Mouse (Mus musculus): ENCODE data around the gene Olfr695.
"Not testable (repeated sequence)": the region's sequence is repeated elsewhere in the genome, so short reads cannot be mapped to it uniquely, and the experiment has no call there.

The Olfr695 gene

DNA sequence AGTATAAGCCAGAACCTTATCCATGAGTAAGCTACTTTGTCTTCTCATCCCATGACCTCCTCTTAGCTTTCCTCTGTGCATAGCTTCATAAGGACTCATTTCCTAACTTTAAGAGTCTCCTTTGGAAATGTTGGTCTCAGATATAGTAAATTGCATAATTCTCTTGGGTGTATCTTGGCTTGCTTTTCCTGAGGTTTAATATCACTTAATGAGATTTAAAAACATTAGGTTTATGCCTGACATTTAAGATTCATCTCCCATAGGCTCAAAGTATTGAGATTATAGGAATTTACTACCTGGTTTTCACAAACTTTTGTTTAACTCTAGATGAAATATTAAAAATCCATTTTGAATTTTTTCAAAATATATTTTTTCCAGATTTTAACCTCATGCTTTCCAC, at the start of gene Olfr695:
Gene Olfr695 (minus strand): TSS at position 101 of the 400 bp plus-strand sequence.
- no peak for DNase-seq (ENCODE audit: low spot score)

DNA sequence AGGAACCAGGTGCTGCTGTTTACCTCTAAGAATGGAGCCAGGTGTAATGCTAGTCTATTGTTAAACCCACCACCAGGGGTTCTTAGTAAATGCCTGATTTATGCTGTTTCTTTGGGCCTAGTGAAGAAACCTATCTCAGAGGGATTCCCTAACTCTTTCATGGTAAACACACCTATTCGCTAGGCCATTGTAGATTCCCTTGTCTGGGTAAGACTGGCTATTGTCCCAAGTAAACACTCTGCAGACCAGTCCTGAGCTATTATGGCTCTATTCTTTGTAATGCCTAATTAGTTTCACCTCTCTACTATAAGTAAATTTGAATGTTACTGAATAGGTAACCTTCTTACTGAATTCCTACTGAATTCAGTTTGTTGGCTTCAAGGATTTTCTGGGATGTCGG, 44.8 kb upstream of the Olfr695 start:
- not testable (repeated sequence) for DNase-seq (ENCODE audit: low spot score)

DNA sequence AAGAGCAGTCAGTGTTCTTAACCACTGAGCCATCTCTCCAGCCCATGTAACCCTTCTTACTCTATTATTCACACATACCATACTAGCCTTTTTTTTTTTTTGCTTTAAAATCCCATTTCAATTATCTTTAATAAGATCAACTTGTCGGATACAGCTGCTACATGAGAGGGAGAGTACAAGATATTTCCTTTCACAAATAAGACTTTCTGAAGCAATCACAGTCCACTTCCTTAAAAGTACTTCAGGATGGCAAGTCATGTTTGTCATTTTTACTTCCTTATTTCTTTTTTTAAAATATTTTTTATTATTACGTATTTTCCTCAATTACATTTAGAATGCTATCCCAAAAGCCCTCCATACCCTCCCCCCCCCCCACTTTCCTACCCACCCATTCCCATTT, 42.6 kb upstream of the Olfr695 start:
- no peak for DNase-seq (ENCODE audit: low spot score)

DNA sequence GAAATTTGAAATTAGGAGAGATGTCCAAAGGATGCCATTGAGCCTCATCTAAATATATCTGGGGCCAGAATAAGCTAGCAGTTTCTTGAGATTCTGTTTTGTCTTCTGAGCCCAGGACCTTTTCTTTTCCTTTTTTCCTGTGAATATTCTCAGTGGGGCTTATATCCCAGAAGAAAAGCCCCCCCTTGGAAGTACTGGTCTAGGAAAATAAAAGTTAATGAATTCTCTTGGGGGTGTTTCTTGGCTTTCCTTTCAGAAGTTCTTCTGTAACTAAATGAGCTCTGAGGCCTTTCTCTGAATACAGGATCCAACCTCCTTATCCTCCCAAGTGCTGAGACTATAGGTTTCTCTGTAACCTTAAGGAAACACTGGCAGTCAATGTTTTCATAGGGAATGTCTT, 39.1 kb upstream of the Olfr695 start, which contains the start of gene Olfr698:
Gene Olfr698 (minus strand): TSS at position 101 of the 400 bp plus-strand sequence.
- no peak for DNase-seq (ENCODE audit: low spot score)

DNA sequence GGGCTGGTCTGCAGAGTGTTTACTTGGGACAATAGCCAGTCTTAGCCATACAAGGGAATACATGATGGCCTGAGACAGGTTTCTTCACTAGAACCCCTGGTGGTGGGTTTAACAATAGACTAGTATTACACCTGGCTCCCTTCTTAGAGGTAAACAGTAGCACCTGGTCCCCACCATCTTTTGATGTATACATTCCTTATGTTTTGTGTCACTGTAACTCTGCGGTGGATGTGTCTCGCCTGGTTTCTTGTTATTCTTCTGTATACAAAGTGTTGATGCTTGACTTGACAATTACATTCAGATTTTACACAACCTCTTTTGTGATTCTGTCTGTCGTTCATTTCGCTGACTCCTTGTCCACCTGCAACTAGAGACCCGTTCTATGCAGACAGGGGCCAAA, 29.6 kb upstream of the Olfr695 start:
- no peak for DNase-seq (ENCODE audit: low spot score)

DNA sequence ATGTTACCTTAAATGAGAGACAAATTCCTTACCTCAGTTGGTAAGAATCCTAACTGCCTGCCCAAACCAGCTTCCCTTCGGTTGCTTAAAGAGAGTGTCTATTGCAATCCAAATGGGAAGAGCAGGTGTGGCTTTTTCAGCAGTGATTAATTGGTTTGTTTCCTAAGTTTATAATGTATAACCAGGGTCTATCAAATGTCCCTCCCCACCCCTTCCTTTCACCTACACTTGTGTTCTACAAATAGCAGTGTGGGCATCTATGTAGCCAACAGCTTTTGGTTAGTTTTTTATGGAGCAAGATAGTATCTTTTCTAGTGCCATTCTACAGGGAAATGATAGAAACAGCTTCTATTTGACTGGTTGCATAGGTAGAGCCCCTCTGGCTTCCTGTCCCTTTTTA, 26.1 kb upstream of the Olfr695 start, which contains the start of gene Olfr697:
Gene Olfr697 (minus strand): TSS at position 101 of the 400 bp plus-strand sequence.
- DNase-seq (ENCODE audit: low spot score), result no peak

DNA sequence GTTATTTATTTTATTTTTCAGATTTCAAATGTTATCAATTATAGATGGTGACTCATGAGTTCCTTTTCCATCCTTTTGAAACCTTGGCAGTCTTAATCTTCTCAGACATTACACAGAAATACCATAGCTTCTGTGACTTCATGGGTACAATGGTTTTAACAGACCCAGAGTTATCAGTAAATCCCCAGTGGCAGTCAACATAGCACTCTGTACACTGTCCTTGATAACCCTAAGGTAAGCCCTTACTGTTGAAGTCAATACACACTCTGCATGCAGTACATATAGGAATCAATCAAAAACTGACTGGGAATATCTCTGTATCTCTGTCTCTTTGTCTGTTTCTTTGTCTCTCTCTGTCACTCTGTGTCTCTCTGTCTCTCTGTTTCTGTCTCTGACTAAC, 20.8 kb upstream of the Olfr695 start:
- no peak for DNase-seq (ENCODE audit: low spot score)

DNA sequence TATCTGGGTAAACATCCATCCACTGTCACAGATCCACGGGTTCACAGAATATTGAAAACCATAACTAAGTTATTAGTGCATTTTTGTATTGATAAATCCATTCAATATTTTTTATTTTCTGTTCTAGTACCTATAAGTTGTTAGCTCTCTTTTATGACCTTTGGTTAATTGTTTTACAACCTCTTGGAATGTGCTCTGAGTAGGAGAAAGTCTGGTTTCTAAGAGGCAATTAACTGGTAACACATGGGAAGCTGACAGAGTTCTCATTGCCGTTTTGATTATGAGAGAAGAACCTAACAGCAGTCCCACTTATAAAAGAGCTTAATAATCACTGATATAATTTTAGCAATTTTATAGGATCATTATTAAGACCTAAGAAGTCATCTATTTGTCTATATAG, 17.5 kb upstream of the Olfr695 start:
- DNase-seq (ENCODE audit: low spot score), result no peak

DNA sequence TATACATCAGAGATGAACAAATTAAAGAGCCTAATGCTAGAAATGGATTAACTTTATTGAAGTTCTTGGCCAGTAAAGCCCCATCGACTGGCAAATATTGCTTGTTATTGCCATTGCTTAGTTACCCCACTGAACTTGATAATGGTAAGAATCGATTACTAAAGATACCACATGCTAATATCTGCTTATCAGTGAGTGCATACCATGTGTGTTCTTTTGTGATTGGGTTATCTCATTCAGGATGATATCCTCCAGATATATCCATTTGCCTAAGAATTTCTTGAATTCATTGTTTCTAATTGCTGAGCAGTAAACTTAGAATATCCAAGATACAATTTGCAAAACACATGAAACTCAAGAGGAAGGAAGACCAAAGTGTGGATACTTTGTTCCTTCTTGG, 9.5 kb upstream of the Olfr695 start:
- DNase-seq (ENCODE audit: low spot score), result not testable (repeated sequence)

DNA sequence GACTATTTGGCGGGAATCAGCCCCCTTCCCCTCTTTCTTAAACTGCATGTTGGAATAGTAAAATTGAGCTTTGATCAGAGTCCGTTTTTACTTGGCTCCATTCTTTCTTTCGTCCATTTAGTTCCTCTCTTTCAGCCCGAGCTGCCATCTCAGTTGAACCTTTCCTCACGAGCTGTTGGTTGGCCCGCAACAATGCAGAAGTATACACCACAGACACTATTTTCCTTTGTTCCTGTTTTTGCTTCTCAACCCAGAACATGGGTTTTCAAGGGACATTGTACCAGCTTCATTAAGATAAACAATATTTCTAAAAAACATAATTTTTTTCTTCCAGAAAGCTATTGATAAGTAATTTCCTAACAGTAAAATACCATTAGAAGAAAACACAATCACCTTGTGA, 4.7 kb downstream of the Olfr695 start:
- DNase-seq (ENCODE audit: low spot score), result no peak

DNA sequence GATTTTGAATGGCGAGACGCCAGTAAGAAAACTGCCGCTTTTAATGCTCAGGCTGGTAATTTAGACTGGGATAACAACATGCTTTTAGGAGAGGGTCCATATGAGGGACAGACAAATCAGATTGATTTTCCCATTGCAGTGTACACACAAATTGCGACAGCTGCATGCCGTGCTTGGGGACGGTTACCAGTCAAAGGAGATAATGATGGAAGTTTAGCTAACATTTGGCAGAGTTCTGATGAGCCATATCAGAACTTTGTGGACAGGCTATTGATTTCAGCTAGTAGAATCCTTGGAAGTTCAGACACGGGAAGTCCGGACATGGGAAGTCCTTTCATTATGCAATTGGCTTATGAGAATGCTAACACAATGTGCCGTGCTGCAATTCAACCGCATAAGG, 8.5 kb downstream of the Olfr695 start:
- DNase-seq (ENCODE audit: low spot score), result not testable (repeated sequence)

DNA sequence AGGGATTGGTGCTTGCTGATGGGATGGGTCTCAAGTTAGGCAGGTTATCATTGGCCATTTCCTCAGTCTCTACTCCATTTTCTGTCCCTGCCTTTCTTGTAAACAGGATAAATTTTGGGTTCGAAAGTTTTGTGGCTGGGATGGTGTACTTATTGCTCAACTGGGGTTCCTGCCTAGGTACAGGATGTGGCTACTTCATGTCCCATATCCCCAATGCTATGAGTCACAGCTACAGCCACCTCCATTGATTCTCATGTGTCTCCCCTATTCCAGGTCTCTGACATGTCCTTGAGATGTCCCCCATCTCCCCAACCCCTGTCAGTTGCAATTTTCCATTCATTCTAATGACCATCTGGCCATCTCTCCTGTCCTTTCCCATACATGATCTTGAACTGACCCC, 19.3 kb downstream of the Olfr695 start:
- DNase-seq (ENCODE audit: low spot score), result no peak

DNA sequence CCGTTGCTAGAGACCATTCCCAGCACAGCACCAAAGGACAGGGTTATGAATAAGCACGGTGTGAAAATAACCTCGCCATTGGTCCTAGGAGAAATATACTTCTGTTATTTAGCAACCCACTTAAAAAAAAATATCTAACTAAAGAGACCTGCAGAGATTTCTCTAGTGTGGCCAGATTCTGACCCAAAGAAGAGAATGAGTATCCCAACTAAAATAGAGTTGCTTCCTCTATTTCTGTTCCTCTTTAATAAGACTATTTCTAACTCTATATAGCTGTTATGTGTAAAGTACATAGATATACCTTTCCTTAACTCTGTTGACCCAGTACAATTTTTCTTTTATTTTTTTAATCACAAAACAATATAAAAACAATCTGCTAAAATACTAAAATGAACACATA, 23.2 kb downstream of the Olfr695 start:
- no peak for DNase-seq (ENCODE audit: low spot score)

DNA sequence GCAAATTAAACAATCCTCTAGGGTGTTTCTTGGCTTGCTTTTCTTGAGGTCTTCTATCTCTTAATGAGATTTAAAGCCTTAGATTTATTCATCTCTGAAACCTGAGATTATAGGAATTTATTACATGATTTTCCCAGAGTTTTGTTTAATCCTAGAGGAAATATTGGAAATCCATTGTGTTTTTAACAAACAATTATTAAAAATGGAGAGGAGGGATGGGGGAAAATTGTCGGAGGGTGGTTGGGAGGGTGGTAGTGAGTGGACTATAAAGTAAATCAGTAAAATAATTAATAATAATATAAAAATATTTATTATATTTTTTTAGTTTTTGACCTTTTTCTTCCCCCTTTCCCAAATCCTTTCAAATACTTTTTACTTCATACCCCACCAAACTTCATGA, 24.5 kb downstream of the Olfr695 start, which contains the start of gene Olfr694:
Gene Olfr694 (minus strand): TSS at position 101 of the 400 bp plus-strand sequence.
- no peak for DNase-seq (ENCODE audit: low spot score)

DNA sequence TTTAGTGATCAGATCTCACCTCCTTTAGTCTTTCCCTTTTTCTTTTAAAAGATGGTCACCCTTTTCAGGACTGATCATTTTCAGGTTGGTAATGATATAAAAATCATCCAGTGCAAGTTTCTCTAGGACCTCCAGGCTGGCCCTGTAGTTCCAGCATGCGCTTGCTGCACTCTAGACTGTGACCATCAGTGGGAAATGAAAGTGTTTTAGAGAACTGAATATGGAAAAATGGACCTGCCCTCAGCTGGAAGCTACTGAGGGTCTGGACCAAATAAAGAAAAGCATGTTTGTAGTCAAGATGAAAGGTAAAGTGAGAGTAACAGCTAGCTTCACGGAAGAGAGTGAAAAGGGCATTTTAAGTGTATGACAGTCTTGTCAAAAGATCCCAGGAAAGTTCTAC, 30.8 kb downstream of the Olfr695 start:
- DNase-seq (ENCODE audit: low spot score), result no peak

DNA sequence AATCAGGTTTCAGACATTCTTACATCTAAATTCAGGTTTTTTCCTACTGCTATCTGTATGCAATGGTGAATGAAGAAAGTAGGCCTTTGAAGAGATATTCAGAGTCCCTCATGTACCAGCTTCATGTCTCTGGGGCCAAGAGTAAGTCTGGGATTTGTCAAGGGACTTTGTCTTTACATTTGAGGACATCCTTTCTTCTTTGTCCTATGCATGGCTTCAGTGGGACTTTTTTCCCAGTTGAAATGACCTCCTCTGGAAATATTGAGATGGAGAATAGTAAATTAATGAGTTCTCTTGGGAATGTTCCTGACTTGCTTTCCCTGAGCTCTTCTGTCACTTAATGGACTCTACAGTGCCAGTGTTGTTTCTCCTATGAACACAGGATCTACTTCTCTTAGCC, 35.7 kb downstream of the Olfr695 start, which contains the start of gene Olfr693:
Gene Olfr693 (minus strand): TSS at position 101 of the 400 bp plus-strand sequence.
- DNase-seq (ENCODE audit: low spot score), result no peak
